Mouse (Mus musculus) bone marrow macrophage, adult 2 months (primary cell): ENCODE measurements around the gene Lamc3.

Source experiments
- CTCF ChIP-seq: IDR thresholded peaks from 2 replicates; pipeline ENCODE4 v1.5.1; 2012; ENCODE audit warnings: low read depth, mild to moderate bottlenecking, low read length, moderate library complexity
- POLR2A ChIP-seq: IDR thresholded peaks from 2 replicates; pipeline ENCODE4 v1.6.1; 2012; ENCODE audit warnings: mild to moderate bottlenecking, low read depth, low read length, borderline replicate concordance

DNA sequence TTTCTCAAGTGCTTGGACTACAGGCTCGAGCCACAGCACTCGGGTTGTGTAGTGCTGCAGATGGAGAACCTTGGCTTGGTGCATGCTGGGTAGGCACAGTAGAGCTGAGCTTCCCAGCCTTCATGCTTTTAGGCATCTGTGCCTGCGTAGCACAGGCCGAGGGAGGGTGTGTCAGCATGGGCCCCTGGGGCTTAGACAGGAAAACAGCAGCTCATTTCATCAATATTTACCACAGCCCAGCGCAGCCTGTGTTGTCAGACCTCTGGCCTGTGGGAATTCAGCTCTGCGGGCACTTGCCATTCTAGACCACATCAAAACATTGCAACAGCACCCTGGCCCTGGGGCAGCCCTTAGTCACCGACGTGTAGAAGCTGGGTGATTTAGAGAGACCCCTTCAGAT, 31.1 kb upstream of the Lamc3 start:
- TF ChIP-seq CTCF (no peak), POLR2A (no peak)
